8 mouse cellular contexts compared by ENCODE assay signal in the genomic region with DNA sequence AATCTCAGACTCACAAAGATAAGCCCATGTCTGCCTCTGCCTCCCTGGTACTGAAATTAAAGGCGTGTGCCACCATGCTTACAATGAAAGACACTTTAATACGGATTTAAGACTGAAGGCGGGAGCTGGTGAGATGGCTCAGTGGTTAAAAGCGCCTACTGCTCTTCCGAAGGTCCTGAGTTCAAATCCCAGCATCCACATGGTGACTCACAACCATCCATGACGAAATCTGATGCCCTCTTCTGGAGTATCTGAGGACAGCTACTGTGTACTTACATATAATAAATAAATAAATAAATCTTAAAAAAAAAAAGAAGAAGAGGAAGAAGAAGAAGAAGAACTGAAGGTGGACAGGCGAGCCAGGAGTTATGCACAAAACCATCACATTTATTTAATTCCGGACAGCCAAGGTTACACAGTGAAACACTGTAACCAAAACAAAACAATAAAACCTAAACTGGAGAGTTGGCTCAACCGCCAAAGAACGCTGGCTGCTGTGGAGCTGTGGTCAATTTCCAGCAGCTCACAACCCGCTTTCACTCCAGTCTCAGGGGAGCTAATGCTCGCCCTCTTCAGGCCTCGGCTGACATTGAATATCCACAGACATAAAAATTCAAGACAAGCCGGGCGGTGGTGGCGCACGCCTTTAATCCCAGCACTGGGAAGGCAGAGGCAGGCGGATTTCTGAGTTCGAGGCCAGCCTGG. TPM values are rescaled to one million over a fixed set of nuclear protein-coding genes. Genes with fewer than 3 reads are reported as not detected.
DNase-seq lines count a peak whose midpoint lies in the region; ATAC-seq and TF ChIP-seq lines count a peak whose summit lies in the region.

No protein-coding gene starts in this region.

- peak overlapping the region; percentile 86 for H3K4me2 ChIP-seq in hindbrain, embryonic 16.5 days (ENCODE audit: low read length)
- H3K4me2 ChIP-seq in liver, embryonic 12.5 days = peak overlapping the region; percentile 89
- H3K4me2 ChIP-seq in myocyte (ENCODE audit: low read depth) = peak overlapping the region; percentile 96

- H3K36me3 ChIP-seq in hindbrain, embryonic 16.5 days (ENCODE audit: control insufficient read depth, insufficient read depth, low read length) = no peaks in the 10 kb centered on the region
- H3K36me3 ChIP-seq in liver, embryonic 12.5 days = peaks cover 23% of the 10 kb centered on the region
- no peaks in the 10 kb centered on the region for H3K36me3 ChIP-seq in myocyte (ENCODE audit: control insufficient read depth, insufficient read depth)

- no peak for ATAC-seq in hindbrain, embryonic 16.5 days
- ATAC-seq in liver, embryonic 12.5 days = no peak; the same call in 1 of the 2 replicates

- no peak for TF ChIP-seq POLR2A in myocyte (IDR thresholded peaks at IDR 0.05; ENCODE audit: insufficient read length, low read depth)

- H3ac ChIP-seq in myocyte (ENCODE audit: control insufficient read depth, insufficient read length) = peak overlapping the region; percentile 96

- peaks cover 41% of the 10 kb centered on the region for H3K79me2 ChIP-seq in myocyte (ENCODE audit: control insufficient read depth, insufficient read depth)

- H3K4me1 ChIP-seq in hindbrain, embryonic 16.5 days (ENCODE audit: control insufficient read depth, insufficient read depth, low read depth, low read length) = peaks cover 12% of the 10 kb centered on the region
- peaks cover 47% of the 10 kb centered on the region for H3K4me1 ChIP-seq in liver, embryonic 12.5 days

- H3K27me3 ChIP-seq in hindbrain, embryonic 16.5 days (replicated peaks; ENCODE audit: control insufficient read depth, insufficient read depth, low read length) = no peaks in the 10 kb centered on the region
- no peaks in the 10 kb centered on the region for H3K27me3 ChIP-seq in liver, embryonic 12.5 days (replicated peaks)
- H3K27me3 ChIP-seq in myocyte (ENCODE audit: control insufficient read depth, insufficient read depth, insufficient read length) = no peaks in the 10 kb centered on the region

- DNase-seq in right cerebral cortex, adult 18-20 months = peak; percentile 11
- DNase-seq in right cerebral cortex, postnatal 36 days (ENCODE audit: low spot score in 2 of 2) = no peak
- DNase-seq in cerebellum, adult 9-10 months = peak; percentile 65
- DNase-seq in gastrocnemius, adult 8-10 months (ENCODE audit: low spot score in 2 of 2) = peak; percentile 43 to 62
- peak; percentile 61 for DNase-seq in thymus, postnatal 14 days

- H3K9ac ChIP-seq in hindbrain, embryonic 16.5 days (ENCODE audit: low read depth, low read length) = peak overlapping the region; percentile 72; the same call in 1 of the 2 replicates
- H3K9ac ChIP-seq in liver, embryonic 12.5 days = peak overlapping the region; percentile 65; the same call in 1 of the 2 replicates

- peak overlapping the region; percentile 76 for H3K27ac ChIP-seq in hindbrain, embryonic 16.5 days (ENCODE audit: low read depth, low read length)
- H3K27ac ChIP-seq in liver, embryonic 12.5 days = peak overlapping the region; percentile 91

- no peaks in the 10 kb centered on the region for H3K9me3 ChIP-seq in hindbrain, embryonic 16.5 days (ENCODE audit: control insufficient read depth, low read length)
- H3K9me3 ChIP-seq in liver, embryonic 12.5 days (replicated peaks) = no peaks in the 10 kb centered on the region

- peak overlapping the region; percentile 99 for H3K4me3 ChIP-seq in hindbrain, embryonic 16.5 days (ENCODE audit: low read length)
- peak overlapping the region; percentile 96 for H3K4me3 ChIP-seq in liver, embryonic 12.5 days
- peak overlapping the region; percentile 83 for H3K4me3 ChIP-seq in myocyte

- WGBS in hindbrain, embryonic 16.5 days = 82% methylated on average over 19 of the region's 19 CpGs
- 42% methylated on average over 19 of the region's 19 CpGs for WGBS in liver, embryonic 12.5 days (ENCODE audit: insufficient replicate concordance)

TF ChIP-seq in myocyte, 11 proteins besides CTCF, POLR2A, EP300 and RAD21:
- TF ChIP-seq E2F4 (IDR thresholded peaks at IDR 0.05; ENCODE audit: insufficient read depth) (no peak), REST (IDR thresholded peaks at IDR 0.05; ENCODE audit: insufficient read depth, insufficient read length) (no peak), MAX (IDR thresholded peaks at IDR 0.05; ENCODE audit: low read depth) (no peak), TCF3 (IDR thresholded peaks at IDR 0.05; ENCODE audit: insufficient read length, low read depth) (no peak), POLR2AphosphoS2 (IDR thresholded peaks at IDR 0.05; ENCODE audit: insufficient read length, low read depth) (no peak)

RNA-seq across cellular contexts. Expression of gene Supt5, which starts 0.8 kb away (rescaled TPM):
- 10 to 100 TPM; 61.6 to 76.5 (median 73.0) TPM for total RNA-seq in gastrocnemius, adult 8-10 months (2022)
- polyA plus RNA-seq in hindbrain, embryonic 16.5 days (2015; fragmentation: Nextera tagmentation; extraction: Ambion mirVana) = 94.9 and 112 TPM in 2 replicates
- 54.0 TPM in 2 replicates for polyA plus RNA-seq in liver, embryonic 12.5 days (2016; fragmentation: Nextera tagmentation; extraction: Ambion mirVana)
- 84.2 TPM for polyA plus RNA-seq in myocyte (2012; fragmentation: generic; extraction: Trizol)

RNA-seq across cellular contexts. Expression of gene Rps16, which starts 11.1 kb away (rescaled TPM):
- 100 to 1,000 TPM; 442 to 558 (median 490) TPM for total RNA-seq in gastrocnemius, adult 8-10 months (2022)
- polyA plus RNA-seq in hindbrain, embryonic 16.5 days (2015; fragmentation: Nextera tagmentation; extraction: Ambion mirVana) = 430 and 440 TPM in 2 replicates
- 986 and 994 TPM in 2 replicates for polyA plus RNA-seq in liver, embryonic 12.5 days (2016; fragmentation: Nextera tagmentation; extraction: Ambion mirVana)
- 4,542 TPM for polyA plus RNA-seq in myocyte (2012; fragmentation: generic; extraction: Trizol)

RNA-seq across cellular contexts. Expression of gene Timm50, which starts 27.5 kb away (rescaled TPM):
- total RNA-seq in gastrocnemius, adult 8-10 months (2022) = 10 to 100 TPM; 39.4 to 49.9 (median 45.0) TPM
- polyA plus RNA-seq in hindbrain, embryonic 16.5 days (2015; fragmentation: Nextera tagmentation; extraction: Ambion mirVana) = 131 and 142 TPM in 2 replicates
- 137 and 146 TPM in 2 replicates for polyA plus RNA-seq in liver, embryonic 12.5 days (2016; fragmentation: Nextera tagmentation; extraction: Ambion mirVana)
- polyA plus RNA-seq in myocyte (2012; fragmentation: generic; extraction: Trizol) = 83.6 TPM

RNA-seq across cellular contexts. Expression of gene Plekhg2, which starts 33.0 kb away (rescaled TPM):
- total RNA-seq in gastrocnemius, adult 8-10 months (2022) = 1 to 10 TPM; 2.0 to 3.3 (median 2.6) TPM
- polyA plus RNA-seq in hindbrain, embryonic 16.5 days (2015; fragmentation: Nextera tagmentation; extraction: Ambion mirVana) = 18.8 and 26.7 TPM in 2 replicates
- 13.7 and 14.4 TPM in 2 replicates for polyA plus RNA-seq in liver, embryonic 12.5 days (2016; fragmentation: Nextera tagmentation; extraction: Ambion mirVana)
- polyA plus RNA-seq in myocyte (2012; fragmentation: generic; extraction: Trizol) = 15.8 TPM

RNA-seq across cellular contexts. Expression of gene Dll3, which starts 37.3 kb away (rescaled TPM):
- not detected for total RNA-seq in gastrocnemius, adult 8-10 months (2022)
- polyA plus RNA-seq in hindbrain, embryonic 16.5 days (2015; fragmentation: Nextera tagmentation; extraction: Ambion mirVana) = 18.6 and 19.2 TPM in 2 replicates
- 0.10 and 0.31 TPM in 2 replicates for polyA plus RNA-seq in liver, embryonic 12.5 days (2016; fragmentation: Nextera tagmentation; extraction: Ambion mirVana)
- polyA plus RNA-seq in myocyte (2012; fragmentation: generic; extraction: Trizol) = 0.02 TPM

Comparison
In these comparisons a context has a peak if more than half of its experiments do, and no peak if none do; other contexts are left out.
1. DNase-seq: peak in right cerebral cortex, adult 18-20 months (single experiment), cerebellum, adult 9-10 months (single experiment), gastrocnemius, adult 8-10 months (2 of 2) and thymus, postnatal 14 days (single experiment); none in right cerebral cortex, postnatal 36 days (0 of 2).
2. Peak in every context shown above with its lines, with median percentiles within 50 percentile points of each other: H3K4me2 ChIP-seq and H3K4me3 ChIP-seq.